Mouse (Mus musculus) megakaryocyte, embryonic 14.5 days (primary cell): ENCODE results near the gene Mrpl34. TPM values are rescaled to one million over a fixed set of nuclear protein-coding genes. Genes with fewer than 3 reads are reported as not detected.
A peak's percentile ranks its signal among the peaks of the same experiment; 100 is the strongest.

Experiments used
- H3K27me3 ChIP-seq: replicated peaks from 2 replicates; pipeline ENCODE3; 2012; ENCODE audit warnings: inconsistent platforms
- H3K36me3 ChIP-seq: replicated peaks from 2 replicates; pipeline ENCODE3; 2012; ENCODE audit warnings: low read length, inconsistent platforms, mixed read lengths
- H3K4me1 ChIP-seq: 2 replicates; pipeline ENCODE4 v1.6.1; 2012; ENCODE audit warnings: inconsistent platforms
- H3K4me3 ChIP-seq: replicated peaks from 2 replicates; pipeline ENCODE3; 2012; ENCODE audit warnings: moderate library complexity, mild to moderate bottlenecking, inconsistent platforms
- H3K9me3 ChIP-seq: 2 replicates; pipeline ENCODE4 v1.6.1; 2012; ENCODE audit warnings: inconsistent platforms
- FLI1 ChIP-seq: IDR thresholded peaks from 2 replicates; pipeline ENCODE4 v1.6.1; 2012; ENCODE audit warnings: low read length, inconsistent platforms, mixed read lengths
- GATA1 ChIP-seq: IDR thresholded peaks from 3 replicates; pipeline ENCODE4 v1.6.1; 2012; ENCODE audit warnings: mixed read lengths, low read length, inconsistent platforms, borderline replicate concordance
- polyA plus RNA-seq: library from polyadenylated mRNA; stranded (reverse); fragments of >175 nt; gene quantifications from 2 replicates; pipeline ENCODE4 v1.2.3, GENCODE M21; 2012; ENCODE audit warnings: low replicate concordance; ENCODE audit not compliant: insufficient read depth

The Mrpl34 gene
- polyA plus RNA-seq, 1 experiment: 242 TPM

DNA sequence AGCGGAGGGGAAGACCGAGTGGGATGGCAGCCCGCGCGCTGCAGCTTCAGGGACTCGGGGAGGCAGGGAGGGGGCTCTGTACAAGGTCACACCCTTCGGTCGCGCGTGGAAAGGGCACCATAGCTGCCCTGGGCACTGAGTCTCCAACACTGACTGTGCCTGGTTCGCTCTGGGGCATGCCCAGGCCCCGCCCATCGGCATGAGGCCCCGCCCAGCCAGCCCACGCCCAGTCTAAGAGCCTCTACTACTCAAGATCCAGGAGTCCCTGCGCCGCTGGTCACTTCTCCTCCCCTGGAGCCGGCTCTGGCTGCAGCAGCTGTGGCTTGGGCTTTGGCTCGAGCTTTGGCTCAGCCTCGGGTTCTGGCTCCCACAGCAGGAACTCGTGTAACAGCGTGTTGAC lies 7.9 kb upstream of the Mrpl34 start:
- TF ChIP-seq FLI1 (no peak), GATA1 (no peak)
- Histone ChIP-seq H3K4me1 (peaks cover 31% of the 10 kb centered on the region), H3K27me3 (peaks cover 37% of the 10 kb centered on the region), H3K36me3 (peaks cover 44% of the 10 kb centered on the region), H3K4me3 (no peak overlapping the region), H3K9me3 (no peaks in the 10 kb centered on the region)

DNA sequence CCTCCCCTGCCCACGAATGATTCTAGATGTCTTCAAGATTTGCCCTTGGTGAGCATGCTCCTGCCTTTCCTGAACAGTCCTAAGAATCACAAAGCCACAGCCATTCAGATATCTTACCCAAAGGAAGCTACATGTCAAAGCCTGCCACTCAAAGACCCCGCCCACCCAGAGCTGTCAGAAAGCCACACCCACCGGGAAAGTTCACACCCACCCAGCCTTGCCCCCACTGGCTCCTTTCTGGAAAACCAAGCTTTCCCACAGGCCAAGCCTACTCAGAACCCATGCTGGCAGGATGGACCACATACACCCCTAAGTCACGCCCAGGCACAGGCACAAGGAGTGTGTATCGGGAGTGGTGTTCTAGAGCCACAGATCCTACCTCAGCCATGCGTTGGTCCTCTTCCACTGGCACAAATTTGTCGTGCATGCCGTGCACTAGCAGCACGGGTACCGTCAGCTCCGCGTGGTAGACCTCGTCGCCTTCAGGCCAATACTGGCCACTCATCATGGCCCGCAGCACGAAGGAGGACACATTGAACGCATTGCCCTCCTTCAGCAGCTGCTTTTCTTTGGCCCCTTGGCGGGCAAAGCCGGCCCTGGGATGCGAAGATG lies 7.0 kb upstream of the Mrpl34 start:
- H3K4me3 ChIP-seq: peak overlapping the region; percentile 57
- peaks cover 45% of the 10 kb centered on the region for H3K36me3 ChIP-seq
- TF ChIP-seq GATA1: no peak
- TF ChIP-seq FLI1: no peak
- H3K9me3 ChIP-seq: no peaks in the 10 kb centered on the region
- H3K27me3 ChIP-seq: peaks cover 28% of the 10 kb centered on the region
- peaks cover 34% of the 10 kb centered on the region for H3K4me1 ChIP-seq

DNA sequence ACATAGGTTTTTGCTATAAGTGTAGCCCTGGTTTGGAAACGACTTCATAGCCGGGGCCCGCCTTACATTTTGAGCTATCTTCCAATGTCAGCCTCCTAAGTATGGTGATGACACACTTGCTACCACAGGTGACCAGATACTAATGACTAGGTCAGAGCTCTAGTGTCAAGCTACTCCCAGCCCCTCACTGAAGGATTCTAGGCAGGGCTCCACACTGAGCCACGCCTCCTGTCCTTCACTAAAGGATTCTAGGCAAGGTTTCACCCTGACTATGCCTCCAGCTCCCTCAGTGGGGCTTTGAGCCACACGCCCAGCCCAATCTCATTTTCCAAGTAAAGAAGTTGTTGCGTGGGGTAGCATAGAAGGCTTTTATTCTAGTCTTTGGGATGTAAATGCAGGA lies 4.0 kb upstream of the Mrpl34 start:
- H3K4me3 ChIP-seq: no peak overlapping the region
- H3K27me3 ChIP-seq: peaks cover 9% of the 10 kb centered on the region
- no peaks in the 10 kb centered on the region for H3K9me3 ChIP-seq
- peaks cover 58% of the 10 kb centered on the region for H3K4me1 ChIP-seq
- TF ChIP-seq GATA1 (no peak), FLI1 (no peak)
- H3K36me3 ChIP-seq: peaks cover 45% of the 10 kb centered on the region

DNA sequence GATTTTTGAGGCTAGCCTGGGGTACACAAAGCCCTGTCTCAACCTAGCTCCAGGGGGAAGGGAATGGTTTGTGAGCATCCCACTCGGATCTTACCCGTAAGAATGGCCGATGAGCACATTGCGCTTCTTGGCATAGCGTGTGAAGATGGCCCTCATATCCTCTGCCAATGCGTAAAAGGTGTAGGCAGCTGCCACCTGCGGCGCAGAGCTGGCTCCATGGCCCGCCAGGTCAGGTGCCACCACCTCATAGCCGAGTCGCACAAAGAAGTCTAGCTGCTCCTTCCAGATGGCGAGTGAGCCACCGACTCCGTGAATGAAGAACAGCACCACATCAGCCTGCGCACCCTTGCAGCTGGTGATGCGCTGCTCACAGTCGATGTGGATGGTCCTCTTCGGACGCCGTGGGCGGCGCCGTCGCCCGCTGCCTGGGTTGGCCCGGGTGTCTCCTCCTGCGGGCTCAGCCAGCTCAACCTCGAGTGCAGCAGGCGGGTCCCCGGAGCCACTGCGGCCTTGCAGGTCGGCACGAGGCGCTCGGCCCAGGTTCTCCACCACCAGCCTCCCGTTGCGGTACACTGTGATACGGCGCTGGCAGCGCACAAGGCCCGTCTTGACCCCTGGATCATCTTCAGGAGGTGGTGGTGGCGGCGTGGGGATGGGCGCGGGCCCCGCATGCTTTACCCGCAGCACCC lies 3.5 kb upstream of the Mrpl34 start:
- H3K4me1 ChIP-seq: peaks cover 64% of the 10 kb centered on the region
- peaks cover 51% of the 10 kb centered on the region for H3K36me3 ChIP-seq
- TF ChIP-seq FLI1 (no peak), GATA1 (no peak)
- H3K4me3 ChIP-seq: no peak overlapping the region
- H3K27me3 ChIP-seq: peaks cover 4% of the 10 kb centered on the region
- no peaks in the 10 kb centered on the region for H3K9me3 ChIP-seq

DNA sequence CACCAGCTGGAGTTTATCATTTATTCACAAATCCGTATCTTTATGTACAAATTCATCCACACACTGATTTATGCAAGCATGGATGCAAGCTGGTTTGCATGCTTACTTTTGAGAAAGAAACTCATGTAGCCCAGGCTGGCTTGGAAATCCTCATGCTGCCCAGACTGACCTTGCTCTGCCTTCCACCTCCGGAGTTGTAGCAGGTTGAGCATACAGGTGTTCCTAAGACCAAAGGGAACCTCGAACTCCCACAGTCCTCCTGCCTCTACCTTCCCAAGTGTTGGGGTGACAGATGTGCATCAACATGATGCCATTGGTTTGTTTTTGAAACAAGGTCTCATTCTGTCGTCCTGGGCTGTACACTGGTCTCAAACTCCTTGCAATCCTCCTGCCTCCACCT lies 2.6 kb upstream of the Mrpl34 start:
- no peaks in the 10 kb centered on the region for H3K9me3 ChIP-seq
- peaks cover 54% of the 10 kb centered on the region for H3K36me3 ChIP-seq
- TF ChIP-seq FLI1 (no peak), GATA1 (no peak)
- H3K4me3 ChIP-seq: peak overlapping the region; percentile 96
- peaks cover 4% of the 10 kb centered on the region for H3K27me3 ChIP-seq
- H3K4me1 ChIP-seq: peaks cover 58% of the 10 kb centered on the region

DNA sequence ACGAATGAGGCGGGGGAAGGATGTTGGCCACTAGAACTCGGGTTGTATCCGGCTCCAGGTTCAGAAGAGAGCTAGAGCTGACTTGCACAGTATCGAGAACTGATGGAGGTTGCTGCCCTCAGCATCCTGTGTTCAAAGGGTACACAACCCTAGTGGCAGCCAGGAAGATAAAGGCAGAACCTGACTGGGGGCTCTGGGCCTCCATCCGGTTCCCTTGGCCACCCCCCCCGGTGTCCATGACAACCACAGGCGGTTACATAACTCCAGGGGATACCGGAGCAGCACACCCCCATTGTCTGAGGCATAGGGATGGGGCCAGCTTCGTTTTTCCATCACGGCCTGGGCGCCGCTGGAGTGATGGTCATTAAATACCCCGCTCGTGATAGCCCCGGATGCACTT lies 2.0 kb upstream of the Mrpl34 start:
- no peaks in the 10 kb centered on the region for H3K9me3 ChIP-seq
- peak overlapping the region; percentile 96 for H3K4me3 ChIP-seq
- no peak for TF ChIP-seq GATA1
- TF ChIP-seq FLI1: no peak
- H3K27me3 ChIP-seq: peaks cover 4% of the 10 kb centered on the region
- H3K4me1 ChIP-seq: peaks cover 52% of the 10 kb centered on the region
- peaks cover 53% of the 10 kb centered on the region for H3K36me3 ChIP-seq

DNA sequence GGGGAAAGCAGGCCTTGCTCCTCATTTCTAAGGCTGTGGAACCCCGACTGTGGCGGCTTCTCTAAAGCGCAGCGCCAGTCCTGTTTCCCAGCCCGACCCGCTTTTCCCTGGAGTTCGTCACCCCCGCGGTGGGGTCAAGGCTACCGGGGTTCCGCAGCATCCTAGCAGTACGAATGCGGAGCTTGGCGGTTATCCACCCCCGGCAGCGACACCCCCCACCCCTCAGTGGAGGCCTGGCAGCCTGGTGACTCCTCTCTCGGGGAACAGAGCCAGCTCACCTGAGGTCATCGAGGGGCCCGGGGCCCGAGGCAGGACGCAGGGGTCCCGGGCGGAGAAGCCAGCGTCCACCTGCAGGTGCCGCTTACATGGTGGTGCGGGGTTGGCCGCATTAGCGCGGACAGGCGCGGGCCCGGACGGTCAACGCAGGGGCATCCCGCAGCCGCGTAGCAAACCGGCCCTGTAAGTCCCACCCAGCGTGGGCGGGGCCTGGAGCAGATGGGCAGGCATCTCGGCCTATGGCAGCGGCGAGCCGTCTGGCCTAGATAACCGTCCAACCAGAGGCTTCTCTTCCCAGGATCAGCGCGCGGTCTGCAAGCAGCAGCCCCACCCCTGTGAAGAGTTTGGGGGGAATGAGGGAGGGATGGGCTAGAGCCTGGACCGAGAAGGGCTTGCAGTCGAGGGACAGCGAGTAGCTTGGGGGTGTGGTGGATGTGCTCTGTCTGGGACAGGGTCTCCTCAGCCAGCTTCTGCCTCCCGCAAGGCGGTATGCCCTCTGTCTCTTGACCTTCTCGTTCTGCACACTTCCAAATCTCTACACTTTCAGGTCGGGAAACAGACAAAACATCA lies 1.3 kb upstream of the Mrpl34 start, which contains the start of gene Abhd8:
Gene Abhd8 (minus strand): TSS at position 468 of the 846 bp plus-strand sequence.
- H3K4me3 ChIP-seq: peak within 1 kb of the TSS; percentile 96
- no peaks in the 10 kb centered on the region for H3K27me3 ChIP-seq
- H3K36me3 ChIP-seq: peaks cover 47% of the 10 kb centered on the region
- peaks cover 48% of the 10 kb centered on the region for H3K4me1 ChIP-seq
- H3K9me3 ChIP-seq: no peaks in the 10 kb centered on the region
- TF ChIP-seq GATA1 (0 out of 3 replicates have a peak, but pooled peaks have one; percentile 35), FLI1 (no peak)

DNA sequence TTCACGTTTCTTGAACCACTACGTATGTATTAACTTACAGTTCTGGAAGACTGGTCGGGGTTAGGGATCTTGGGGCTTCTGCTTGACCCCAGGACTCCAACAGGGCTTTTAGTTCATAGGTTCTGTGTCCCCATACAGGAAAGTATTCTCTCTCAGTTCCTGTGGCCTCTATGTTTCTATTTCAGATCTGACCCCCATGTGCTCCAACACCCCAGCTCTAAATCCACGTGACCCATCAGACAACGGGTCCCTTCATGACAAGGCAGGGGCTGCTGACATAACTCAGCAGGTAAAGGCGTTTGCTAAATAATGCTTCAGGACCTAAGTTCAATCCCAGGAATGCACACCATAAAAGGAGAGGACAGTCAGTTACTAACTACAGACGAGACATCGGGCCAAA lies 974 bp downstream of the Mrpl34 start:
- H3K27me3 ChIP-seq: no peaks in the 10 kb centered on the region
- H3K4me1 ChIP-seq: peaks cover 60% of the 10 kb centered on the region
- H3K4me3 ChIP-seq: peak overlapping the region; percentile 96
- H3K36me3 ChIP-seq: peaks cover 37% of the 10 kb centered on the region
- no peaks in the 10 kb centered on the region for H3K9me3 ChIP-seq
- TF ChIP-seq GATA1 (no peak), FLI1 (no peak)

DNA sequence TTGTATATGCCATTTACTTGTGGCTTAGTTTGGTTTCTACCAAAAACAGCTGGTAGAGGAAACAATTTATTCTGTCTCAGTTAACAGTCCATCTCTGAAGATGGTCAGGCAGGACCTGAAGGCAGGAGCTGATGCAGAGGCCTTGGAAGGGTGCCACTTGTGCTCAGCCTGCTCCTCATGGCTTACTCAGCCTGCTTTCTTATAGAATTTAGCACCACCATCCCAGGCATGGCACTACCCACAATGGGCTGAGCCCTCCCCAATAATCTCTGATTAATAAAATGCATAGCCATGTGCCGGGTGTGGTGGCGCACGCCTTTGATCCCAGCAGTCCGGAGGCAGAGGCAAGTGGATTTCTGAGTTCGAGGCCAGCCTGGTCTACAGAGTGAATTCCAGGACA lies 1.4 kb downstream of the Mrpl34 start:
- Histone ChIP-seq H3K4me1 (peaks cover 62% of the 10 kb centered on the region), H3K27me3 (no peaks in the 10 kb centered on the region), H3K4me3 (no peak overlapping the region), H3K36me3 (peaks cover 37% of the 10 kb centered on the region), H3K9me3 (no peaks in the 10 kb centered on the region)
- no peak for TF ChIP-seq GATA1
- TF ChIP-seq FLI1: no peak

DNA sequence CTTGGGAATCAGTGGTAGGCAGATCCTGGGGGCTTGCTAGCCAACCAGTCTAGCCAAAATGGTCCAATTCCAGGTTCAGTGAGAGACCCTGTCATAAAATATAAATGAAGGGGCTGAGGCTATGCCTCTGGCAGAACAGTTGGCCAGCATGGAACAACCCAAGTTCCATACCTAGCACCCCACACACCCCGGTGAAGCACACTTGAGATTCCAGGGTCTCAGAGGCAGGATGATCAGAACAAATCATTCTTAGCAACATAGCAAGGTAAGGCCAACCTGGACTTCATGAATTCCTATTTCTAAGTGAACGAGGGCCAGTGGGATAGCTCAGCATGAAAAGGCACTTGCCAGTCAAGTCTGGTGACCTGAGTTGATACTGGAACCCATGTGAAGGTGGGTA lies 2.4 kb downstream of the Mrpl34 start:
- H3K4me1 ChIP-seq: peaks cover 69% of the 10 kb centered on the region
- no peak overlapping the region for H3K4me3 ChIP-seq
- H3K9me3 ChIP-seq: no peaks in the 10 kb centered on the region
- peaks cover 39% of the 10 kb centered on the region for H3K36me3 ChIP-seq
- TF ChIP-seq FLI1 (no peak), GATA1 (no peak)
- H3K27me3 ChIP-seq: no peaks in the 10 kb centered on the region
